Mouse (Mus musculus) right cerebral cortex, adult 2 months (tissue): ENCODE results near the gene Slc8a1.

Experiments
- DNase-seq, 2 experiments: peaks; one replicate each; pipeline ENCODE4 v3.0.0; 2021 to 2022; ENCODE audit warnings: low spot score in 2 of 2

The Slc8a1 gene

DNA sequence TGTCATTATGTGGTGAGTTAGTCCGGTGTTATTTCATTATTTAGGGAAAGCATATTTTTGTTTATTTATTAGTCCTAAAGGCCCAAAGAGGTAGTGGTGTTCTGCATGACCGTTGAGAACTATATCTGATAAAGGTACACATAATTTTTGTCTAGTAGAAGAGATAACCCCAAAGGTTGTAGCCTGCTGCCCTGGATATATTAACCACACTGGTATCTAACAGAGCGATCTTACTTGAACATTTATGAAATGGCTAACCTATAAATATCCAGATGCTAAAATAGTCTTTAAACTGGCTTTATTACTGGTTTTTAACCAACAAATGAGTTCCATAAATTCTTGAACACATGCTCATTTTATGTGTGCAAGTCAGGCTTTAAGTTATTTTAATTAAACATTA, 161.3 kb downstream of the Slc8a1 start:
- no peak for DNase-seq

- no peak for DNase-seq
These were observed 172.4 kb downstream of the Slc8a1 start for GRCm38 (mm10) chr17:81565634-81566372.

DNA sequence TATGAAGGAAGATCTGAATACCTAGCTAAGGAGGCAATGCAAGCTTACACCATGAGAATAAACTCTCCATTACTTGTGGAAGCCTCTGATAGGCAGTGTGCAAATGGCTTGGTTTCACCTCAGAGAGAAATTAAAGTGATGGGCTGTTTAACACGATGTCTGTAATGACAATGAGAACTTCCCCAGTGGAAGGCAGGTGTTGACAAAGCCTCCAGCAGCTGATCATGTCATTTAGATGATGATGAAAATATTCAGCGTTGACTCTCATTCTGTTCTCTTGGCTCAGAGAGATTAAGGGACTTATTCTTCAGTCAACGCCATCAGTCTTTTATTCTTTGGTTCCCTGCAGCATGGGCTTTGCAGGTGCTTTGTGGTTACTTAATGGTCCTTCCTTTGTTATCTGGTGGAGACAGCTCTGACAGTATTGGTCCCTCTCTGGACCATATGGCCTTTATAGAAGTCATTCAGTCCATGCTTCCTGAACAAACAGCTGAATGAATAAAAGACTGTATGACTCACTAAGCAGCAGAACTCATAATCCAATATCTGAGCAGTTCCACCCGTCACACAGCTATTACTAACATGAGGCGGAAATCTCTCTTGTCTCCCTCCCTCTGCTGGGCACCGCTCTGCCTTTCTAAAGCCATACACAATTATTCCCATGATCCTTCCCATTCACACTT, 184.0 kb downstream of the Slc8a1 start:
- no peak for DNase-seq

DNA sequence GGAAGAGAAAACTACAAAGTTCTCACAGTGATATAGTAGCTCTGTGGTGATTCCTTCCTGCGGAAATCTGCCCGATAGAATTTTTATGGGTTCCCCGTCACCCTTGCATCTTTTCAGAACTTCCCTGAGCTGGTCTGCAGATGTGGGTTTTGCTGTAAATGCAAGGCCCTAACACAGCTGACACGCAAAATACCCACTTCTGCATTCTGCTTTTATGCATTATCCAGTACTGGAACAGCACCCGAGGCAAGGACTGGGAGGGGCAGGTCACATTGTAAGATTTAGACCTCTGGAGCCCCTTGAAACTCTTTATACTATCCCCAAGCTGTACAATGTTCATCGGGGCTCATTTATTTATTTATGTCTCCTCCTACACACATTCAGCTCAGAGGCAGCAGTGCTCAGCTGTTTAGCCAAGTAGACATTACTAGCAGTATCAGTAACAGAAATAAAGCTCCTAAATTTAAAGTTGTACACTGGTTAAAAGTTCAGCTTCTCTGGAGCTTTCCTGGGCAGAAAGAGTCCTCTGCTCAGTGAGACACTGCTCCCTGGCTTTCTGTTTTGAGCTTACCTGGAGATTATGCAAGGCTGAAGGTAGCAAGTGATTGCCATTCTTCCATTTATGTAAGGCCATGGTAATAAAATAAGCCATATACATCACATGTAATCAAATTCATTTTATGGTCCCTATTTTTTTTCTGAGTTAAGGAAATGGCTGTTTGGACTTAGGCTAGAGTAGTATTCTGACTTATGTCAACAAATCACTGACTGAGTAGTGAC, 186.1 kb downstream of the Slc8a1 start:
- no peak for DNase-seq

GRCm38 (mm10) chr17:81550864-81551263, 187.3 kb downstream of the Slc8a1 start:
- no peak for DNase-seq

DNA sequence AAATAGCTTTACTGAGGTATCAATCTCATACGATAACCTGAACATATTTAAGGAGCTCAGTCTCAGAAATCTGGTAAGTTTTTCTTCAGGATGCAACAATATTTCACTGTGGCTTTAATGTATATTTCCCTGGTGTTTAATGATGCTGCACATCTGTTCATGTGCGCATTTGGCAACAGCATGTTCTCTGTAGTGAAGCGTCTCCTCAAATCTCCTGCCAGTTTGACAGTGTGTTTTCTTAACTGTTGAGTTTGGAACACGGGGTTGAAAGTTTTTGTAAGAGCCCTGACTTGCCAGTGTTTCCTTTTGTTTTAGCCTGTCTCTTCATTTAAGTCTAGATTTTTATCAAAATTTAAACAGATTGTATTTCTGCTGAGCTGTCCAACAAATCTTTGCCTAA, 190.2 kb downstream of the Slc8a1 start:
- no peak for DNase-seq

DNA sequence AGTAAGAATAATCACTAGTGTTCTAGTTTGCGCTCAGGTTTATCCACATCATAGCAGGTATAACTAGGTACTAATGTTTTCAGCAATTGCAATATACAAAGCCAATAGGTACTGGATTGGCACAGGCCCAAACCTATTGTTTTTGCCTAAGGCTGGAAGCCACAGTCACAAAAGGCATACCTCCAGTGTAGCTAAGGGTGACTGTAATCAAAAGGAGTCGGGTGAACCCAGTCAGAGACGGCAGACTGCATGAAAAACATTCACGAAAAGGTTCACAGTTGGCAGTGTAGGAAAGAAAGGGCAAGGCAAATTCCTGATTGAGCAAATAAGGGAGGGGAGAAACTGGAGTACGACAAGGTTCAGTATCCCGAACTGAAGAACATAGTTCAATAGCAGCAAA, 191.7 kb downstream of the Slc8a1 start:
- no peak for DNase-seq

- no peak for DNase-seq
These were observed 192.2 kb downstream of the Slc8a1 start for GRCm38 (mm10) chr17:81546012-81546411.

DNA sequence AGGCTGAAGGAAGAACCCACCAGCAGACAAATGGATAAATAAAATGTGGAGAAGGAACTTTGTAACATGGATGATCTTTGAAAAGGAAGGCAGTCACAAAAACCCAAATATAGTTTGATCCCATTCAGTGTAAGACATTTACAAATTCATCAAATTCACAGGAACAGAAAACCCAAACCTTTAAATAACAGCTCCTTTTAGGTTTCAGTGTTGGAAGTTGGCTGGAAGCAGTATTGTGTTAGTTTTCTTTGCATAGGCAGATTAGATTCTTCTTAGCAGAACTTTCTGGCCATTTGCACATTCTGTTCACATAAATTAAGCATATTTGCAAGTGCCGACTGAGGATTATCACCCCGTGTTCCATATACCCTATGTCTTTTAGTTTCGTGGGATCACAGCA, 193.3 kb downstream of the Slc8a1 start:
- no peak for DNase-seq

DNA sequence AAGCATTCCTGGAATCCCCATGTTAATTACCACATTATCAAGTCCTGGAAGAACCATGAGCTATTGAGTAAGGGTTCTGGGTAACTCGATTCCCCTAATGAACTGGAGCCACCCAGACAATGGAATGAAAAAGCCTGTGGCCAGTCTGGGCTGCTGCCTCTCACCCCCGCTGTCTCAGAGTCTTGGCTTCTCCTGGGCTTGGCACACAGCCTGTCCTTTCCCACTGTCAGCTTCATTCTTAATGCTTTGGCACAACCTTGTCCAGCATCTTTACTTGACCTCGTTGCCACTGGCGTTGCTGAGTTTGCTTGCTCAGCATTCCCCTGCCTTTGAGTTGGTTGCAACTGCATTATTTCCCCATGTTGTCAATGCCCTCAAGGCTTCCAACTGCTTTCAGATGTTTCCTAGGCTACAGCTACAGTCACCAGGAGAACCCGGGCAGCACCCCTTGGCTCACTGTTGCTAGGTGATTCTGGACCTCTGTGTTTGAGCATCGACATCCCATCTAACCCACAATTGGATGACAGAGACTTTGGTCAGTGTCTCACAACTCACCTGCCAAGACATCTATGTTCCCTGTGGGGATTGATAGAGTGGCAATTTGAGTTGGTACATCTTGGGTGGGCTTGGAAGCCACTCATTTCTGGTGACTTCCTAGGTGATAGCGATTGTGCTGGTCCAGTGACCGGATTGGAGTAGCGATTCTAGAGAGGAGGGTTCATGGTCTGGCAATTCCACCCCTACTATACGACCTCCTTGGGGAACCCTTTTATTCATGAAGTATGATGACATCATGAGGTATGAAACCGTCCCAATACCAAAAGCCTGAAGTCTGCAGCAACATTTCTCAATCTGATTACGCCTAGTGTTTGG, 195.6 kb downstream of the Slc8a1 start:
- no peak for DNase-seq

DNA sequence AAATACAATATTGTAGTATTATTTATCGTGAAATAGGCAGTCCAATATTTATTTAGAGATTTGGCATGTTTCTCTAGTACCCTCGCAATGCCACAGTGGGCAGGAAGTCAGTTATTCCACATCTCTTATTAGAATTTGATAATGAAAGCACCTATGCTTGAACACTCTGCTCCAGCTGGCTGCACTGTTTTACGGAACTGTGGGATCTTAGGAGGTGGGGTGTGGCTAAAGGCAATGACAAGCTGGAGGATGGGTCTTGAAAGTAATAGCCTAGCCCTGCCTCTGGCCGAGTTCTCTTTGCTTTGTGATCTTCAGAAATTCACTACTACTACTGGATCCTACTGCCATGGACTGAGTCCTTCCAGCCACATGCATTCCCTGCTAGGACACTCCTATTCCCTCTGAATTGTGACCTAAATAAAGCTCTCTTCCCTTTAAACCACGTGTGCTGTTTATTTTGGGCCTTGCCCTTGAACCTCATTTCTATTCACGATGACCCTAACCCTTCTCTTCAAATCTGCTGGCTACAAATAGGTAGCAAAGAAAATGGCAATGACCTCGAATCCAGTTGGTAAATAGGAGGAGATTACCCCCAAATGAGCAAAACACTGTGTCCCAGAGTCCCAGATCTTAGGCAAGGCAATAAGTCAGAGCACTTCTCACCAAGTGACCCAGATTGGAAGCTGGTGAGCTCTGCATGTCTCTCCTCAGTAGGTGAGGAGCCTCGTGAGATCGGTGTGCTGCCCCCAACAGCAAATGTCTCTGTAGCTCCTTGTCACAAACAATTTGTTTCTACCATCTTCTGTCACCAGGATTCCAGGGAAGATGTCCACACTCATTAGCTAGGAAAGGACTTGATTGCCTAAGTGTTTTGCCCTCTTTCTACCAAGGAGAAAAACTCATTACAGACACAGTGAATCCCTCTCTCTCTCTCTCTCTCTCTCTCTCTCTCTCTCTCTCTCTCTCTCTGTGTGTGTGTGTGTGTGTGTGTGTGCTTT, 199.7 kb downstream of the Slc8a1 start:
- DNase-seq, result no peak

DNA sequence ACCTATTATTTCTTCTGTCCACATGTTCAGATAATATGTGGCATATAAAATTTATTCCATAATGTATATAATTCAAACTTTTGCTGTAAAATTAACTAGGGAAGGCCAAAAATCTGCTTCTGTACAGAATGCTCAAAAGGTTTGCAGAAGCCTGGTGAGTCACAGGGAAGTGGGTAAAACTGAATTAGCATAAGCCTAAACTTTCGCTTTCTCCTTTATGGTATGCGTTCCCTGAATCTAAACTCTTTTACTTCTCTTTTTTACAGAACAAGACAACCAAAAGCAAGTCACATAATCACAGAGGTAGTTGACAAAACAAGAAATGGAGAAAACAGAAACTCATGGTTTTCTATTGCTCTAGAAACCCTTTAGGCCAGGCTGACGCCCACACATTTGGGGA, 202.1 kb downstream of the Slc8a1 start:
- DNase-seq, result no peak

DNA sequence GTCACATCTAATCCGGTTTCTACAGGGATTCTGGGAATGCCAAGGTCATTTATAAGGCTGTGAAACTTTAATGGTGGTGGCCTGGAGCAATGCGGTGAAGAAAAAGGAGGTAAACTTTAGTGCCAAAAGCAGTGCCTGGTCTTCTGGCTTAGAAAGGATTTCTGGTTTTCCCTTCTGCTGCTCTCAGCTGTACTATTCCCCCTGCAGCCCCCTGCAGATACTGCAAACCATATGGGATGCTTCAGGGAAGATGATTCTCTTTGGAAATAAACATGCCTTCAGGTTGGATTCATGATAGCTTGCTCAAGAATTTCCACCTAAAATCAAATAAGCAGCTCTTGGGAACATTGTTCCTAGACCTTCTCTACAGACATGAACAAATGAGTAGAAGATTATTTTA, 208.3 kb downstream of the Slc8a1 start:
- no peak for DNase-seq

- no peak for DNase-seq
These were observed 209.2 kb downstream of the Slc8a1 start for GRCm38 (mm10) chr17:81528940-81529339.

DNA sequence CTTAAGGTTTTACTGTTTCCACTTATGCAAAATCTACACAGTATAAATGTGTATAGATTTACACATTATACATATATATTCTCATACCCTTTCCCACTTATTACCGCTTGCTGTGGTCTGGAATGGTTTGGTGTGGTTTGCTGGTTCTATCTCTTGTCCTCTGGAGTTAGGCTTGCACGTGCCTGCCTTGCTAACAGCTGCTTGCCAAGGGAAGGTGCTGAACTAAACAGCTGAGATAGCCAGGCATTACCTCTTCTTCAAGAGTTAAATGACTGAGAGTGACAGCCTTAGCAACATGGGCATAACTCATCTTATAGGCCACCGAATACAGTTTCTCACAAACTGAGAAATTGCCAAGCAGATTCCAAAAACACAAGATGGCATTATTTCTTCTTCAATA, 211.7 kb downstream of the Slc8a1 start:
- DNase-seq, result no peak

DNA sequence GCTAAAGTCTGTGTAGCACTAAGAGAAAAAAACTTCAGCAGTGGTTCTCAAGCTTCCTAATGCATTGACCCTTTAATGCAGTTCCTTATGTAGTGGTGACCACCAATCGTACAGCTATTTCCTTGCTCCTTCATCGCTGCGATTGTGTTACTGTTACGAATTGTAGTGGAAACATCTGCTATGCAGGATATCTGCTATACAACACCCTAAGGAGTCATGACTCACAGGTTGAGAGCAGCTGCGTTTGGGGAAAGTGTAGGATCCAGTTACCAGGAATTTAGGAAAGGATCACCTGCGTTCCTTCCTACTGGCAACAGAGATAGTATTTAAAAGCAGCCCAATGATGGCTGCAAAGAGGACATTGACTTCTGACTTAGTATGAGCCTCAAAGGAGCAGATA, 213.4 kb downstream of the Slc8a1 start:
- DNase-seq, result no peak

- DNase-seq, result no peak
These were observed 214.2 kb downstream of the Slc8a1 start for GRCm38 (mm10) chr17:81523943-81524342.

DNA sequence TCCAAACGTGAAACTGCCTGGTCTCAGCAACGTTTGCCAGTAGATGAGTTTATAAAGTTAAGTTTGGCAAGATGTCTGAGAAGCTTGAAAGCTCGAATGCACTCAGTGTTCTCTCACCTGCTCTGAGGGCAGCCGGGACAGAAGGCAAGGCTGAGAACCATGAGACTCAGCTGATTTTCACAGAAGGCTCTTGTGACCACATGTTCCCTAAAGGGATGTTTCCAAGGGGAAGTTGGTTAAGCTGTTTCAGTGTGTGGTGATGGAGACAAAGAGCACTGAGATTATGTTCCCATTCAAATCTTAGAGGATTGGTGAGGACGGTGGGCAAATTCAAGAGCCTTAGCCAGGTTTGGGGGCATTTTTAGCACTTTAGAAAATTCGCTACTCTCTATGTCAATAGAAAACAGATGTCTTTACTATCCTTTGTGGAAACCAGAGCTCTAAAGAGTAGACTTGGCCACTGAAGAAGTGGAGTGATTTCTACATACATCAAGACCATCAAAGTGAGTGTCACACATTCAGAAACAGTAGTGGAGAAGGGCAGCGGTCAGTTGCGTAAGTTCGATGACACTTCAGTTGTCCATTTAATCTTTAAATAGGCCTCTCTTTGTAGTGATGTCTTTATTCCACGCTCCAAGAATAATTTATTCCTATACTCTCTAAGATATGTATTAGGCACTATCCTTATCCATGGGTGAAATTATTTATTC, 219.7 kb downstream of the Slc8a1 start:
- DNase-seq, result no peak

- no peak for DNase-seq
These were observed 222.0 kb downstream of the Slc8a1 start for GRCm38 (mm10) chr17:81516155-81516554.

DNA sequence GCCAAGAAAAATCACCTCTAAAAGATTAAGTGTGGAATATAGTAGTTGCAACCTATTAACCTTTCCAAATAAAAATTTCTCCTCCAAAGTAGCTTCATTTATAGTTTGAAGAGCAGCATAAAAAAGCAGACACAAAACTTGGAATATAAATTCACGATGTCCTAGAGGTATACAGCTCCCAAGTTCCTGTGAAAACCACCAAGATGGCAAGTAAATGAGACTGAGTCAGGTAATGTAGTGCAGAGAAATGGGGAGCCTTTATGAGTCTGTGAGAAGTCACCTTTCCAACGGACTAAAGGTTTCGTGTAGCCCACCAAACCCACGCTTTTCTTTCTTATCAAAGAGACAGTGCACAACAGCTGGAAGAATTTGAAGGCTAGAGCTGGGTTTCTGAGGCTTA, 224.2 kb downstream of the Slc8a1 start:
- no peak for DNase-seq
